Mouse (Mus musculus) liver, embryonic 16.5 days (tissue): ENCODE results near the gene Plppr1. TPM values are rescaled to one million over a fixed set of nuclear protein-coding genes. Genes with fewer than 3 reads are reported as not detected.

ENCODE experiments used
- ATAC-seq: fragments of 200-750 bp; cut with Nextera tagmentation; 2 replicates; pipeline ENCODE4 v1.8.0; 2017; ENCODE audit warnings: low read depth, mild to moderate bottlenecking, moderate number of reproducible peaks, moderate library complexity
- H3K27ac ChIP-seq: fragments of 300-500 bp; sonication (generic); 2 replicates; pipeline ENCODE4 v1.5.1; 2014; ENCODE audit warnings: mild to moderate bottlenecking, low read length
- H3K27me3 ChIP-seq: fragments of 300-500 bp; sonication (generic); 2 replicates; pipeline ENCODE4 v1.6.1; 2014; ENCODE audit warnings: low read depth, low read length, mixed read lengths; ENCODE audit not compliant: control insufficient read depth, insufficient read depth
- H3K36me3 ChIP-seq: fragments of 300-500 bp; sonication (generic); 2 replicates; pipeline ENCODE4 v1.6.1; 2014; ENCODE audit warnings: mild to moderate bottlenecking; ENCODE audit not compliant: control insufficient read depth, insufficient read depth
- H3K4me1 ChIP-seq: fragments of 300-500 bp; sonication (generic); 2 replicates; pipeline ENCODE4 v1.6.1; 2014; ENCODE audit warnings: low read depth, low read length, mixed read lengths; ENCODE audit not compliant: control insufficient read depth
- H3K4me2 ChIP-seq: fragments of 300-500 bp; sonication (generic); 2 replicates; pipeline ENCODE4 v1.6.1; 2014; ENCODE audit warnings: low read depth, low read length, mixed read lengths
- H3K4me3 ChIP-seq: fragments of 300-500 bp; sonication (generic); 2 replicates; pipeline ENCODE4 v1.5.1; 2014; ENCODE audit warnings: low read depth, mild to moderate bottlenecking, low read length
- H3K9ac ChIP-seq: fragments of 300-500 bp; sonication (generic); 2 replicates; pipeline ENCODE4 v1.6.1; 2014; ENCODE audit warnings: low read depth, low read length
- H3K9me3 ChIP-seq: fragments of 300-500 bp; sonication (generic); replicated peaks from 2 replicates; pipeline ENCODE4 v1.6.1; 2016; ENCODE audit warnings: low read length; ENCODE audit not compliant: control insufficient read depth
- WGBS: fragments of 180-500 bp; shearing (Covaris S2); extraction: QIAGEN DNeasy Blood & Tissue Kit; methylation state at CpG from one replicate; pipeline ENCODE4 v1.1.7; 2014; ENCODE audit not compliant: insufficient replicate concordance; 5-methylcytosine and 5-hydroxymethylcytosine counted together
- polyA plus RNA-seq: library from polyadenylated mRNA; unstranded; fragments of >200 nt; fragmentation: Nextera tagmentation; extraction: Ambion mirVana; gene quantifications from 2 replicates; pipeline ENCODE4 v1.2.1, GENCODE M21; 2015

Plppr1 gene
- polyA plus RNA-seq, 1 experiment from 2014 or later: 0.96 TPM

DNA sequence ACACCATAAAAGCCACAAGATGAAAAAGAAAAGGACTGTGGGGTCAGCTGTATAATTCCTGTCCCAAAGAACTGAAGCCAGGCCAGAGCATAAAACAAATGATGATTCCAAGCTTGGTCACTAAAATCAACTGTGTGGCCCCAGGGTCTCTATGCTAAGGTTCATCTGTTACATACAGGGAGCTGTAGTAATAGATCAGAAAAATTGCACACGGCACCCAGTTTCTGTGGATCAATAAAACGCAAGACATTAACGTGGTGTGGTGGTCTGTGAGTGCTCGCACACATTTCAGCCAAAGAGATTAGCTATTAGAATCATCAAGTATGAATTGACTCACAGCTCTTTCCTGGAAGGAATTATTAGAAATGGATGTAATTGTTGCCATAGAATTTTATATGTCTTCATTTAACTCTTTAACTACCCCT lies 43.7 kb downstream of the Plppr1 start:
- H3K9me3 ChIP-seq: no peaks in the 10 kb centered on the region
- H3K36me3 ChIP-seq: no peaks in the 10 kb centered on the region
- H3K4me3 ChIP-seq: no peak overlapping the region
- WGBS: 68% methylated on average over 4 of the region's 4 CpGs
- H3K4me1 ChIP-seq: no peaks in the 10 kb centered on the region
- H3K9ac ChIP-seq: no peak overlapping the region
- H3K27me3 ChIP-seq: no peaks in the 10 kb centered on the region
- no peak overlapping the region for H3K27ac ChIP-seq
- no peak for ATAC-seq
- H3K4me2 ChIP-seq: no peak overlapping the region

DNA sequence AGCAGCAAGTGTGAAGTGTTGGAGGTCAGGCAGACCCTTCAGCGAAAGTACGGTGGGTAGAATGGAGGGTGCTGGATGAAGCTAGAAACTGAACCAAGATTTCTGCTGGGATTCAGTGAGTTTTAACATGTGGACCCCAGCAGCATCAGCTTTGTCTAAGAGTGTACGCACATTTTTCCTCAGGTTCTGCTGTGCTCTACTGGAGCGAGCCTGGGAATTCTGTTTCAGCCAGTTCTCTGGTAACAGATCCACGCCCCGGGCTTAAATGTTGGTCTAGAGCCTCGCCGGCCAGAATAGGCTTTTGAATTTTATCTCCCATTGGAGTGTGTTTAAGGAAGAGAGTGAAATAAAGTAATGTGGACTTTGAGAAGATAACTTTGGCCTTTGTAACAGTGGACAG lies 45.8 kb downstream of the Plppr1 start:
- 77% methylated on average over 8 of the region's 8 CpGs for WGBS
- no peak overlapping the region for H3K9ac ChIP-seq
- H3K27me3 ChIP-seq: no peaks in the 10 kb centered on the region

DNA sequence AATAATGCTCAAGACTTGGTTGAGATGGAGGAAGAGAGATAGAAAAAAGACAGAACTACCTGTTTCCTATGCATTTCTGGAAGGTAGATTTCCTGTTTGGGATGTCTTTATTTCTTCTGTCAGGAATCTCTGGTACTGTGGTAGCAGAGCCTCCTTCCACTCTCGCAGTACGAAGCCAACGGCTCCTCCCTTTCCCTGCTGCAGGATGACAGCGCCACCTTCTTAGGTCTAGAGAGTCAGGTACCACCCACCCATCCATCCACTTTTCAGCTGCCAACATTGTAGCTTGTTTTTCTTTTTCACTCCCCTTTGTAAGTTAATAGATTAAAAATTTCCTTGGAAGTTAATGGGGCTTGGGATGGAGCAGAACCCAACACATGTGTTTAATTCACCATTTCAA lies 48.8 kb downstream of the Plppr1 start:
- no peak overlapping the region for H3K9ac ChIP-seq
- H3K9me3 ChIP-seq: no peaks in the 10 kb centered on the region
- H3K4me3 ChIP-seq: no peak overlapping the region
- H3K4me1 ChIP-seq: no peaks in the 10 kb centered on the region
- H3K27me3 ChIP-seq: no peaks in the 10 kb centered on the region
- 81% methylated on average over 4 of the region's 4 CpGs for WGBS
- no peak overlapping the region for H3K4me2 ChIP-seq
- no peak for ATAC-seq
- H3K27ac ChIP-seq: no peak overlapping the region
- no peaks in the 10 kb centered on the region for H3K36me3 ChIP-seq

More for the DNA sequence above, 45.8 kb downstream of the Plppr1 start:
- ATAC-seq: no peak
- Histone ChIP-seq H3K27ac (no peak overlapping the region), H3K36me3 (no peaks in the 10 kb centered on the region), H3K9me3 (no peaks in the 10 kb centered on the region), H3K4me1 (no peaks in the 10 kb centered on the region), H3K4me3 (no peak overlapping the region), H3K4me2 (no peak overlapping the region)

DNA sequence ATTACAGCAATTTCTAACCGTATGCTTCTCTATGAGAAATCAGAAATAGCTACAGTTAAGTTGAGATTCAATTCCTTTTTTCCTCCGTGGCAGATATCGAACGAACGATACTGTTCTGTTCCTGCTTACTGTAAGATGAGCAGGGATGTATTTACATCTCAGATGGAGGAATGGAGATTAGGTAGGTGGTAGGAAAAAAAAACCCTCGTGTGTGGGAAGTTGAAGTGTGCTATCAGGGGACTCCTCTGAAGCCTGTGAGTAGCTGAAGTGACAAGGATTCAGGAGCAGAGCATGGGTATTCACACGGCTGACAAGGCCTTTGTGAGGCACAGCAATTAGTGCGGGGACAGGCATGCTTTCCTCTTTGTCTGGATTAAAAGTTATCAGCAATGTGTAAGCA lies 49.3 kb downstream of the Plppr1 start:
- no peak overlapping the region for H3K4me3 ChIP-seq
- H3K4me1 ChIP-seq: no peaks in the 10 kb centered on the region
- no peak overlapping the region for H3K27ac ChIP-seq
- no peak for ATAC-seq
- H3K9me3 ChIP-seq: no peaks in the 10 kb centered on the region
- WGBS: 73% methylated on average over 8 of the region's 8 CpGs
- H3K4me2 ChIP-seq: no peak overlapping the region
- no peaks in the 10 kb centered on the region for H3K36me3 ChIP-seq
- H3K27me3 ChIP-seq: no peaks in the 10 kb centered on the region
- no peak overlapping the region for H3K9ac ChIP-seq

DNA sequence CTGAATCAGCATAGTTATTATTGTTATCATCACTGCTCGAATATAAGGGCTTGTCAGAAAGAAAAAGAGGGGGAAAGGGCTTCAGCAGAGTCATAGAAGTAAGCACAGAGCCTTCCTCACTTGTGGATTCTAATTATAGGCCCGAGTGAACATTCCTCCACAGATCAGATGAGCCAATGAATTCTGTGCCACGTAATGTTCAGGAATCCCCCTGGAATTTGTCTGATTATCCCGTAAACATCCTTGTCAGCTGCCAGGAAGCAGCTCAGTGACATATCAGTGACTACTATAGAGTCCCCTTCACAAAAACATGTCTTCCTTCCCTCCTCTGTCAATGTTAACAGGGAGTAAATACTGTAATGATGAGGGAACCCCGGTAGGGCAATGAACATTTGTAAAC lies 50.9 kb downstream of the Plppr1 start:
- H3K4me1 ChIP-seq: no peaks in the 10 kb centered on the region
- no peak for ATAC-seq
- no peaks in the 10 kb centered on the region for H3K9me3 ChIP-seq
- H3K4me2 ChIP-seq: no peak overlapping the region
- H3K27ac ChIP-seq: no peak overlapping the region
- no peak overlapping the region for H3K9ac ChIP-seq
- H3K27me3 ChIP-seq: no peaks in the 10 kb centered on the region
- no peak overlapping the region for H3K4me3 ChIP-seq
- WGBS: 27% methylated on average over 5 of the region's 5 CpGs
- no peaks in the 10 kb centered on the region for H3K36me3 ChIP-seq

DNA sequence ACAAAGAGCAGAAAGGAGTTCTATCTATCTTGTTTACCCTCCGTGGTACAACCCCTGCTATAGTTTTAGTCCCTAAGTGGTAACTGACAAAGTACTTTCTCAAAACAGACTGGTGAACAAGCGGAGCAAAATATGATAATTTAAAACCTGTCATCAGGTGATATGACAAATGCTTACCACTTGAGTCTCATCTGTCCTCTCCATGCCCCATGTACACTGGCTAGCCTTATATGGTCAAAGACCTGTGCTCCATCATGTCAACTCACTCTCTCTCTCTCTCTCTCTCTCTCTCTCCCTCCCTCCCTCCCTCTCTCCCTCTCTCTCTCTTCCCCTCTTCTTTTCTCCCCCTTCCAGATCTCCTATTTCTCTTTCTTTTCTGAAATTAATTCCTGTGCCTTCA lies 59.8 kb downstream of the Plppr1 start:
- no peak overlapping the region for H3K9ac ChIP-seq
- no peaks in the 10 kb centered on the region for H3K9me3 ChIP-seq
- no peak overlapping the region for H3K27ac ChIP-seq
- H3K4me2 ChIP-seq: no peak overlapping the region
- H3K4me3 ChIP-seq: no peak overlapping the region
- H3K36me3 ChIP-seq: no peaks in the 10 kb centered on the region
- WGBS: 46% methylated on average over 2 of the region's 2 CpGs
- no peak for ATAC-seq
- H3K4me1 ChIP-seq: no peaks in the 10 kb centered on the region
- no peaks in the 10 kb centered on the region for H3K27me3 ChIP-seq

DNA sequence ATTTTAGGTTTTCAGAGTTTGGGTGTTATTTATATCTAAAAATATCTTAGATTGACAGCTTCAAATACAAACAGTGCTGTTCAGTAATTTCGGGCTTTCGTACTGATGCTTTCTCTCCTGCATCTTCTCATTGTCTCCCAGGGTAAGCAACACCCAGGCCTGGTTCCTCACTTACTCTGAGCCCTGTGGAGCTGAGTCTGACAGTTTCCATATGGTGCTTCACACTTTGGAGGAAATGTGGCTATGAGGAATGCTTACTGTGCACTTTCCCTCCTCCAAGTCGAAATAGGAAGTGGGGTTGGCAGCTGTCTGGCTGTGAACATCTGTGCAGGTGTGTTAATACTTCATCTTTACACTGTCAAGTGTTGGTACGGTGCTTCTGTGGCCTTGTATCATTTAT lies 85.7 kb downstream of the Plppr1 start:
- no peak for ATAC-seq
- Histone ChIP-seq H3K27ac (no peak overlapping the region), H3K36me3 (no peaks in the 10 kb centered on the region), H3K4me1 (no peaks in the 10 kb centered on the region), H3K27me3 (no peaks in the 10 kb centered on the region), H3K4me2 (no peak overlapping the region), H3K9ac (no peak overlapping the region), H3K4me3 (no peak overlapping the region), H3K9me3 (no peaks in the 10 kb centered on the region)
- WGBS: 59% methylated on average over 4 of the region's 4 CpGs

DNA sequence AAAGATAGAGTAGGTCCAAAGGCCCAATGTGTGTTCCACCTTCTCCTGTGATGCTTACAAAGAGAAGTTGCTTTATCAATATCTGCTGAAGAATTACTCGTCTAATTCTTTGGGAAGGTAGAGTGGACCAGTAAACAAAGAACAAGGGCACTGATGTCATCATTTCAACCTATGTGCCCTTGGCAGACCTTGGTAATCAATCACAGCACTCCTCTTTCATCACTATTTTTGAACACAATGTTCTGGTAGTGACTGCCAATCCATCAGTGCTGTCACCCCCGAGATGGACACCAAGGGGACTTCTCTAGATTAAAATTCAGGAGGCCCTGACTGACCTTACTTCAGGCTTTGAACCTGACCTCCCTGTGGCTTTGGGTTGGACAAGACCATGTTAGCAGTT lies 89.7 kb downstream of the Plppr1 start:
- no peak for ATAC-seq
- WGBS: 34% methylated on average over 2 of the region's 2 CpGs
- no peak overlapping the region for H3K27ac ChIP-seq
- H3K9ac ChIP-seq: no peak overlapping the region
- H3K4me1 ChIP-seq: no peaks in the 10 kb centered on the region
- H3K36me3 ChIP-seq: no peaks in the 10 kb centered on the region
- no peak overlapping the region for H3K4me3 ChIP-seq
- H3K9me3 ChIP-seq: no peaks in the 10 kb centered on the region
- H3K4me2 ChIP-seq: no peak overlapping the region
- no peaks in the 10 kb centered on the region for H3K27me3 ChIP-seq

DNA sequence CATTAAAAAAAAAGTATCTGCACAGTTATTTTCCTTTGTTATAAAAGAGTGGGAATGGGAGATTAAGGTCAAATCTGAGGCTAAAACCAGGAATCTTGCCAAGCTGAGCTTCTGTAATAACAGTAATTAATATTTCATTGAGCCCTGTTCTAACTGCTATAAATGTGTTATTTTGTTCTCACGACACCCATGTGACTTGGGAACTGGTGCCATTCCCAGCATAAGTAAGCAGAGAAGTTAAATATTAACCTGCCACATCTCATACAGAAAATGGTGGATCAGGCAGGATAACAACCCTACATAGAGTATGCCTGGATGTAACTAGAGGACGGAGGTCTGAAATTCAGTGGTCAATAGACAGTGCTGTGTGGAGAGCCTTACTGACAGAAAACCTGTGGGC lies 90.2 kb downstream of the Plppr1 start:
- Histone ChIP-seq H3K36me3 (no peaks in the 10 kb centered on the region), H3K9me3 (no peaks in the 10 kb centered on the region), H3K9ac (no peak overlapping the region), H3K4me1 (no peaks in the 10 kb centered on the region), H3K4me3 (no peak overlapping the region), H3K27ac (no peak overlapping the region), H3K27me3 (no peaks in the 10 kb centered on the region), H3K4me2 (no peak overlapping the region)
- ATAC-seq: no peak
- WGBS: 60% methylated on average over 2 of the region's 2 CpGs

DNA sequence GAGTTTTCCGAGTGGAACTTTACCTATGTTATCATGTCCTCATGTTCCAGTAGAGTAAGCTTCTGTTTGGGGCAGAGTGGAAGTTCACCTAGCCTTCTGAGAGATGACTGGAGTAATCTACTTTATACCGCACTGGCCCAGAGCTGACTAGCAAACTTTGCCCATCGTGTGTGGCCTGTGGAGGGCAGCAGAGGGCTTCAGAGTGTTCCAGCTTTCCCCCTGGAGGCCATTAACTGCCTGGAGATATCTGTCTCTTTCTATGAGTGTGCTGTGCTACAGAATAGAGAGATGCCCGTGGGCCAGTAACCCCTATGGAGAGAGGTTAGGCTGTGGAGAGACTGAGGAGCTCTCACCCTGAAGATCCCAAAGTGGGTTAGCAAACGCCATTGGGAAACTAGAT lies 94.8 kb downstream of the Plppr1 start:
- Histone ChIP-seq H3K9ac (no peak overlapping the region), H3K36me3 (no peaks in the 10 kb centered on the region), H3K9me3 (no peaks in the 10 kb centered on the region), H3K27me3 (no peaks in the 10 kb centered on the region), H3K4me1 (no peaks in the 10 kb centered on the region), H3K27ac (no peak overlapping the region), H3K4me2 (no peak overlapping the region), H3K4me3 (no peak overlapping the region)
- peak; percentile 32; the same call in 1 of the 2 replicates for ATAC-seq
- WGBS: 27% methylated on average over 5 of the region's 5 CpGs
